Mouse (Mus musculus) testis, postnatal 10 days (tissue): ENCODE measurements around the gene Kctd18.
"Not testable (repeated sequence)": the region's sequence is repeated elsewhere in the genome, so short reads cannot be mapped to it uniquely, and the experiment has no call there.

Experiments used
- DNase-seq: peaks from one replicate; pipeline ENCODE4 v3.0.0; 2021; ENCODE audit warnings: low spot score

Kctd18 gene

GRCm38 (mm10) chr1:58018856-58019255, at the start of gene Kctd18:
Gene Kctd18, minus strand, starts transcription at chr1:58018956.
- no peak for DNase-seq

- no peak for DNase-seq
These were observed 46.9 kb upstream of the Kctd18 start for GRCm38 (mm10) chr1:58065606-58066005.

GRCm38 (mm10) chr1:58065151-58065550, 46.4 kb upstream of the Kctd18 start:
- no peak for DNase-seq

GRCm38 (mm10) chr1:58062131-58062530, 43.4 kb upstream of the Kctd18 start:
- DNase-seq = no peak

GRCm38 (mm10) chr1:58058846-58059245, 40.1 kb upstream of the Kctd18 start:
- no peak for DNase-seq

- DNase-seq = no peak
These were observed 38.2 kb upstream of the Kctd18 start for GRCm38 (mm10) chr1:58056939-58057338.

GRCm38 (mm10) chr1:58056074-58056807, 37.5 kb upstream of the Kctd18 start:
- no peak for DNase-seq

- DNase-seq = no peak
These were observed 36.8 kb upstream of the Kctd18 start for GRCm38 (mm10) chr1:58055598-58055997.

GRCm38 (mm10) chr1:58049126-58049525, 30.4 kb upstream of the Kctd18 start:
- DNase-seq = no peak

GRCm38 (mm10) chr1:58046721-58047290, 28.1 kb upstream of the Kctd18 start:
- DNase-seq = no peak

GRCm38 (mm10) chr1:58045546-58045945, 26.8 kb upstream of the Kctd18 start:
- no peak for DNase-seq

- DNase-seq = no peak
These were observed 26.3 kb upstream of the Kctd18 start for GRCm38 (mm10) chr1:58045076-58045475.

GRCm38 (mm10) chr1:58037306-58037705, 18.6 kb upstream of the Kctd18 start:
- not testable (repeated sequence) for DNase-seq

GRCm38 (mm10) chr1:58031160-58031769, 12.5 kb upstream of the Kctd18 start:
- peak; percentile 71 for DNase-seq

GRCm38 (mm10) chr1:58030156-58030871, 11.6 kb upstream of the Kctd18 start:
- peak; percentile 74 for DNase-seq

- peak; percentile 73 for DNase-seq
These were observed 10.9 kb upstream of the Kctd18 start, which contains the start of gene Aox1 for GRCm38 (mm10) chr1:58029636-58030117. Gene Aox1, plus strand, starts transcription at chr1:58029931.

GRCm38 (mm10) chr1:58027707-58028106, 9.0 kb upstream of the Kctd18 start:
- DNase-seq = no peak

GRCm38 (mm10) chr1:58006388-58006787, 12.4 kb downstream of the Kctd18 start:
- not testable (repeated sequence) for DNase-seq

GRCm38 (mm10) chr1:57998146-57998545, 20.6 kb downstream of the Kctd18 start:
- no peak for DNase-seq

- DNase-seq = no peak
These were observed 22.6 kb downstream of the Kctd18 start for GRCm38 (mm10) chr1:57996133-57996615.

- DNase-seq = peak; percentile 98
These were observed 23.2 kb downstream of the Kctd18 start, which contains the start of gene Sgo2a for GRCm38 (mm10) chr1:57995432-57996132. Gene Sgo2a, plus strand, starts transcription at chr1:57995971.
